ENCODE assay signal across 8 mouse cellular contexts in the genomic region with DNA sequence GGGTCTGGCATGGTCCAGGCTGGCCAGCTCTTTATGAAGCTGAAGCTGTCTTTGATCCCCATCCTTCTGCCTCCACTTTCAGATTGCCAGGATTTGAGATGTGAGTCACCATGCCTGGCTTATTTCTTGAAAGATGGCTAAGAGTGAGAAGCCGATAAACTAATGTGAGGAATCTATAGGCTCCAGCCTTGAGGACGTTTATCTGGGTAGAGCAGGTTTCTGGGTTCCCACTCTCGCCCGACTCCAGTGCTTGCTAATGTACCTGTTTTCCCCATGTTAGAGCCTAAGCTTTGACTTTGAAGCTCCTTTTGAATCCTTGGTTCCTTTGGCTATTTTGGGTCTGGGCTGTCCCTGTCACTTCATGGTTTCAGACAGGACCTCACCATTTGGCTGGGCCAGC. TPM values are rescaled to one million over a fixed set of nuclear protein-coding genes. Genes with fewer than 3 reads are reported as not detected.
DNase-seq lines count a peak whose midpoint lies in the region; ATAC-seq lines count a peak whose summit lies in the region.

No protein-coding gene starts in this region.

- no peak for DNase-seq in lung, postnatal 25 days (ENCODE audit: low spot score)
- DNase-seq in left cerebral cortex, postnatal 36 days (ENCODE audit: low spot score in 2 of 2): no peak
- DNase-seq in left cerebral cortex, postnatal 4 days: no peak
- DNase-seq in adipocyte (ENCODE audit: low spot score): no peak

- H3K4me2 ChIP-seq in lung, embryonic 16.5 days (ENCODE audit: low read depth, low read length): peak overlapping the region; percentile 82
- peak overlapping the region; percentile 93 for H3K4me2 ChIP-seq in limb, embryonic 13.5 days (replicated peaks)
- peak overlapping the region; percentile 83 for H3K4me2 ChIP-seq in stomach, embryonic 14.5 days (replicated peaks; ENCODE audit: low read depth, low read length)

- peak overlapping the region; percentile 99 for H3K4me3 ChIP-seq in lung, embryonic 16.5 days (ENCODE audit: low read length)
- peak overlapping the region; percentile 100 for H3K4me3 ChIP-seq in limb, embryonic 13.5 days
- H3K4me3 ChIP-seq in stomach, embryonic 14.5 days (ENCODE audit: low read depth, low read length): peak overlapping the region; percentile 95

- H3K9me3 ChIP-seq in lung, embryonic 16.5 days (ENCODE audit: control insufficient read depth, low read length): no peaks in the 10 kb centered on the region
- no peaks in the 10 kb centered on the region for H3K9me3 ChIP-seq in limb, embryonic 13.5 days
- H3K9me3 ChIP-seq in stomach, embryonic 14.5 days (ENCODE audit: control insufficient read depth, low read depth, low read length): no peaks in the 10 kb centered on the region

- intact Hi-C loops in left cerebral cortex, postnatal 36 days (cut with DNase I): no loop called here
- intact Hi-C loops in left cerebral cortex, postnatal 4 days (cut with DNase I): no loop called here

- H3K9ac ChIP-seq in lung, embryonic 16.5 days (ENCODE audit: low read length): peak overlapping the region; percentile 53
- H3K9ac ChIP-seq in limb, embryonic 13.5 days: peak overlapping the region; percentile 98
- peak overlapping the region; percentile 96 for H3K9ac ChIP-seq in stomach, embryonic 14.5 days (replicated peaks; ENCODE audit: low read depth, low read length)

- ATAC-seq in lung, embryonic 16.5 days (ENCODE audit: low read depth): no peak
- ATAC-seq in erythroblast, adult 5-6 weeks (replicated peaks; ENCODE audit: low FRiP score, poor library complexity, severe bottlenecking): peak; percentile 33
- no peak for ATAC-seq in limb, embryonic 13.5 days (ENCODE audit: low FRiP score, low read depth)
- no peak for ATAC-seq in stomach, embryonic 14.5 days (ENCODE audit: insufficient number of reproducible peaks, insufficient read depth, low FRiP score, low read depth)

- WGBS in lung, embryonic 16.5 days: 44% methylated on average over 4 of the region's 4 CpGs
- WGBS in limb, embryonic 13.5 days: 60% methylated on average over 4 of the region's 4 CpGs
- 52% methylated on average over 4 of the region's 4 CpGs for WGBS in stomach, embryonic 14.5 days

- H3K36me3 ChIP-seq in lung, embryonic 16.5 days (ENCODE audit: control insufficient read depth, insufficient read depth, low read length): no peaks in the 10 kb centered on the region; the same call in 1 of the 2 replicates
- peaks cover 23% of the 10 kb centered on the region for H3K36me3 ChIP-seq in limb, embryonic 13.5 days
- peaks cover 15% of the 10 kb centered on the region; the same call in 1 of the 2 replicates for H3K36me3 ChIP-seq in stomach, embryonic 14.5 days (ENCODE audit: control insufficient read depth, insufficient read depth, low read length)

- H3K27ac ChIP-seq in lung, embryonic 16.5 days (ENCODE audit: low read length): no peak overlapping the region
- no peak overlapping the region for H3K27ac ChIP-seq in limb, embryonic 13.5 days
- H3K27ac ChIP-seq in stomach, embryonic 14.5 days (ENCODE audit: low read length): no peak overlapping the region

- no peaks in the 10 kb centered on the region for H3K27me3 ChIP-seq in lung, embryonic 16.5 days (ENCODE audit: control insufficient read depth, insufficient read depth, low read depth, low read length)
- H3K27me3 ChIP-seq in limb, embryonic 13.5 days: no peaks in the 10 kb centered on the region
- no peaks in the 10 kb centered on the region for H3K27me3 ChIP-seq in stomach, embryonic 14.5 days (ENCODE audit: control insufficient read depth, insufficient read depth, low read length)

- peaks cover 21% of the 10 kb centered on the region for H3K4me1 ChIP-seq in lung, embryonic 16.5 days (replicated peaks; ENCODE audit: control insufficient read depth, insufficient read depth, low read length)
- H3K4me1 ChIP-seq in limb, embryonic 13.5 days: peaks cover 28% of the 10 kb centered on the region
- H3K4me1 ChIP-seq in stomach, embryonic 14.5 days (ENCODE audit: control insufficient read depth, insufficient read depth, low read length): peaks cover 14% of the 10 kb centered on the region

RNA-seq across cellular contexts. Expression of a gene that starts 1.5 kb away (rescaled TPM):
- 78.5 and 78.9 TPM in 2 replicates for polyA plus RNA-seq in lung, embryonic 16.5 days (2015; fragmentation: Nextera tagmentation; extraction: Ambion mirVana)
- total RNA-seq in erythroblast, adult 5-6 weeks (2015; ENCODE audit: low replicate concordance): 58.0 and 74.0 TPM in 2 replicates
- 17.0 and 37.8 TPM in 2 replicates for total RNA-seq in erythroblast, adult 5-6 weeks (2017; ENCODE audit: low replicate concordance)
- polyA plus RNA-seq in limb, embryonic 13.5 days (2015; fragmentation: Nextera tagmentation; extraction: Ambion mirVana): 101 and 111 TPM in 2 replicates
- 125 and 132 TPM in 2 replicates for polyA plus RNA-seq in stomach, embryonic 14.5 days (2014; fragmentation: Nextera tagmentation; extraction: Ambion mirVana)
- 10 to 100 TPM; 86.7 to 90.1 TPM for total RNA-seq in left cerebral cortex, postnatal 36 days (2021)
- total RNA-seq in left cerebral cortex, postnatal 4 days (2021): 100 to 1,000 TPM; 124 to 127 TPM

RNA-seq across cellular contexts. Expression of a gene that starts 24.8 kb away (rescaled TPM):
- not detected in 2 replicates for polyA plus RNA-seq in lung, embryonic 16.5 days (2015; fragmentation: Nextera tagmentation; extraction: Ambion mirVana)
- total RNA-seq in erythroblast, adult 5-6 weeks (2015; ENCODE audit: low replicate concordance): not detected in 2 replicates
- total RNA-seq in erythroblast, adult 5-6 weeks (2017; ENCODE audit: low replicate concordance): not detected in 2 replicates
- not detected in 2 replicates for polyA plus RNA-seq in limb, embryonic 13.5 days (2015; fragmentation: Nextera tagmentation; extraction: Ambion mirVana)
- polyA plus RNA-seq in stomach, embryonic 14.5 days (2014; fragmentation: Nextera tagmentation; extraction: Ambion mirVana): not detected in 2 replicates
- not detected for total RNA-seq in left cerebral cortex, postnatal 36 days (2021)
- not detected for total RNA-seq in left cerebral cortex, postnatal 4 days (2021)

RNA-seq across cellular contexts. Expression of a gene that starts 31.6 kb away (rescaled TPM):
- polyA plus RNA-seq in lung, embryonic 16.5 days (2015; fragmentation: Nextera tagmentation; extraction: Ambion mirVana): 19.1 and 19.8 TPM in 2 replicates
- total RNA-seq in erythroblast, adult 5-6 weeks (2015; ENCODE audit: low replicate concordance): 1.0 and 1.2 TPM in 2 replicates
- 0.94 and 1.7 TPM in 2 replicates for total RNA-seq in erythroblast, adult 5-6 weeks (2017; ENCODE audit: low replicate concordance)
- polyA plus RNA-seq in limb, embryonic 13.5 days (2015; fragmentation: Nextera tagmentation; extraction: Ambion mirVana): 23.7 and 25.8 TPM in 2 replicates
- 8.3 and 9.1 TPM in 2 replicates for polyA plus RNA-seq in stomach, embryonic 14.5 days (2014; fragmentation: Nextera tagmentation; extraction: Ambion mirVana)
- total RNA-seq in left cerebral cortex, postnatal 36 days (2021): 10 to 100 TPM; 12.1 to 15.1 TPM
- total RNA-seq in left cerebral cortex, postnatal 4 days (2021): 10 to 100 TPM; 26.8 to 30.5 TPM

Comparison
In these comparisons a context has a peak if more than half of its experiments do, and no peak if none do; other contexts are left out.
1. RNA of a gene that starts 31.6 kb away (total RNA-seq): 26.8 to 30.5 TPM in left cerebral cortex, postnatal 4 days and 12.1 to 15.1 TPM in left cerebral cortex, postnatal 36 days; 0.94 to 1.7 TPM in erythroblast, adult 5-6 weeks; every median in the first group is over 4 times any median in the second.
2. Peak in every context shown above with its lines, with median percentiles within 50 percentile points of each other: H3K4me2 ChIP-seq, H3K4me3 ChIP-seq and H3K9ac ChIP-seq.